Mouse (Mus musculus) induced T-regulatory cell, adult 2 months (primary cell): Measurements from ENCODE around the gene Zfyve21.

Experiments
- DNase-seq: peaks from one replicate; pipeline ENCODE4 v3.0.0-alpha.2; 2012; ENCODE audit warnings: low read depth

Gene Zfyve21

DNA sequence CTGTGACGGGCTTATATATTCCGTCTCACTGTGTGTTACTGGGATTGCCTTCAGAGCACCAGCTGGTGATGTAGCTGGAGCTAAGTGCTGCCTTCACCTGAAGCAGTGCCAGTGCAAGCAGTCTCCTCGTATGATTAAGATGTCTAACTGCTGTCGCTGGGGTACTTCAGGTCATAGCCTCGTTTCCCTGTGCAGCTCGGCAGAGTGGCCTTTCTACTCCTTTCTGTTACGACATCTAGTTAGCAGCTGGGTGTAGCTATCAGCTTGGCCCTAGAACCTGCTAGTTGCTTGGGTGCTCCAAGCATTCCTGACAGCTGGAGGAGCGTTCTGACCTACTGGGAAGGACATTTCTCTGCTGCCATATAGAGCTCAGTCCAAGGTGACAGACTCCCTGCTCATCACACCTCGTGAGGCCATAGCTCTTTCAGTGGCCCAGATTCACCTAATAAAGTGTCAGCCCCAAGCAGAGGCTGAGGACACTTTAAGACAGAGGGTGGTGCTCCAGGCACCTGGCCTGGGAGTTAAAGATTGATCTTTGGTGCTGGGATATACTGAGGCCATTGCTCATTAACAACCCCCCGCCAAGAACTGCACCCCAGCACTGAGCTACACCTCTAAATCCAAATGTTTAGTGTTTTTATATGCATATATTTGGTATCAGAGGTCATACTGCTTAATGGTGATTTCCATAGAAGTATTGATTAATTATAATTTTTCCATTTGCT, 13.3 kb upstream of the Zfyve21 start:
- DNase-seq, result no peak

DNA sequence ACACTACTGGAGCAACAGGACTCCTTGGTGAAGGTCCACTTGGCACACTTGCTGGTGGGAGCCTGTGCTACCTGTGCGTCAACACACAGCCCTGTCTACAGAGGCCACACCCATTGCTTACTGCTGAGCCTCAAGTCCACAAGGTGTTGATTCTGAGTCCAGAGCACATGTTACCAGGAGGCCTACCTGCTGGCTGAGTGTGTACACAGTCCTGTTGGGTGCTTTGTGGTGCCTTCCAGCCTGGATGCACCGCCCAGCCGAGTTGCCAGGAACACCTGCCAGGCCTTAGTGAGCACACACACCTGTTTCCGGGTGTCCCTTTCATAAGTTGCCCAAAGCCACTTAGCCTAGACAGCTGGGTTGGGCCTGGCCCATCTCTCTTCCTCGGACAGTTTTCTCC, 10.4 kb upstream of the Zfyve21 start:
- no peak for DNase-seq

DNA sequence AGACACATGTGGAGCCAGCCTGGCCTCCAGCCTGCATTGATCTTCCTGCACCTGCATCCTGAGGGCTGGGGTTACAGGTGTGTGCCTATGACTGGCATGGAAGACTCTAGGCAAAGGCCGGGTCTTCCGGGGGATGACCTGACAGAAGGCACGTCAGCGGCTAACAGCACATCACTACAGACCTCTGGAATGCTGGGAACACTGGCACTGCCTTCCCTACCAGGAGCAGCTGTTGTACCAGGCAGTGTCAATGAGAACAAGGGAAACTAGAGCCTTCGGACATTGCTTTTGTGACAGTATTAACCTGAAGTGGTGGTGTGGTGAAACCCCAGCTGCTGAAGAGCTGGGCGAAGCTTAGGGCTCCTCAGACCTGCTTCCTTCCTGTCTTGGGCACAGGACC, 5.2 kb upstream of the Zfyve21 start:
- no peak for DNase-seq

DNA sequence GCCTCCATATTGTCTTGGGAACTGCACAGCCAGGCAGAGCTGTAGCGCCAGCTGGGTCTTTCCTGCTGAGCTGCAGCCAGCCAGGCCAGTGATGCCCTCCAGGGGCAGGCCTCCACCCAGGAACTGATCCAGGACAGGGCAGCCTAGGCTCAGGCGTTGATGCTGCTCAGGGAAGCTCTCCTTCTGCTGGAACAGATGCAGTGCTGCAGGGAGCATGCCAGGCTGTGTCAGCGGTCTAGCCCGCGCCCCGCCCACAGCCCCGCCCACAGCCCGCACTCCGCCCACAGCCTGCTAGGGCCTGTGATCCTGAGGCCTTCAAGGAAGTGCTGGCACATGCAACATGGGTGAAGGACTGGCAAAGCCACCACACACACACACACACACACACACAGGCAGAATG, 4.2 kb upstream of the Zfyve21 start:
- peak; percentile 81 for DNase-seq

DNA sequence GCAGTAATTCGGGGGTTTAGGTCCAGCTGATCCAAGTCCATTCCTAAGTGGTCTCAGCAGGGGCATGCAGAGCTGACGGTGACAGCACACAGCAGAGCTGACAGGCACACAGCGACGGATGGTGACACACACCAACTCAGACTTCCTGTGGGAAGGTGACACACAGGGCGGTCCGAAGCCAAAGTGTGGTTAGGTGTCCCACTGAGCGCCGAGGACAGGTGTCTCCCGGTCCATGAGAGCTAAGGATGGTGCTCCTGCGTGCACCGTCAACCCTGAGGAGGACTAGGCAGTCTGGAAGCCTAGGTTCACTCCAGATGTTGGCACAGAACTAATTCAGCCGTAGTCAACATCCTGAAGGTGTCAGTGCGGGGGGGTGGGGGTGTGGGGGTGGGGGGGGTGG, 1.9 kb upstream of the Zfyve21 start:
- peak; percentile 14 for DNase-seq

DNA sequence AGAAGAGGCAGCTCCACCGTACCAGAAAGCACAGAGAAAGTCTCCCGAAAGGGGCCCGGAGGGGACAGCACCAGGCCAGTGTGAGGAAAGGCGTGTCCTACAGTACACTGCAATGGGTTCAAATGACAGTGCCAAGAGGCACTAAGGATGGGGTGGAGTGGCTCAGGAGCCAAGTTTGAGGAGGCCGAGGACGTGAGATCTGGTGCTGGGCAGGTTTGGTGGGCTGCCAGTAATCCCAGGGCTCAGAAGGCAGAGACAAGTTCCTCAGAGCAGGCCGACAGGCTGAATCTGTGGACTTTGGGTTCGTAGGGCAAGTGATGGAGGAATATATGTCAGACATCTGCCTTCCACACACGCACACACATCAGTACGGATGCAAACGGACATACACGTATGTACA, 1.4 kb upstream of the Zfyve21 start:
- DNase-seq, result peak; percentile 14

DNA sequence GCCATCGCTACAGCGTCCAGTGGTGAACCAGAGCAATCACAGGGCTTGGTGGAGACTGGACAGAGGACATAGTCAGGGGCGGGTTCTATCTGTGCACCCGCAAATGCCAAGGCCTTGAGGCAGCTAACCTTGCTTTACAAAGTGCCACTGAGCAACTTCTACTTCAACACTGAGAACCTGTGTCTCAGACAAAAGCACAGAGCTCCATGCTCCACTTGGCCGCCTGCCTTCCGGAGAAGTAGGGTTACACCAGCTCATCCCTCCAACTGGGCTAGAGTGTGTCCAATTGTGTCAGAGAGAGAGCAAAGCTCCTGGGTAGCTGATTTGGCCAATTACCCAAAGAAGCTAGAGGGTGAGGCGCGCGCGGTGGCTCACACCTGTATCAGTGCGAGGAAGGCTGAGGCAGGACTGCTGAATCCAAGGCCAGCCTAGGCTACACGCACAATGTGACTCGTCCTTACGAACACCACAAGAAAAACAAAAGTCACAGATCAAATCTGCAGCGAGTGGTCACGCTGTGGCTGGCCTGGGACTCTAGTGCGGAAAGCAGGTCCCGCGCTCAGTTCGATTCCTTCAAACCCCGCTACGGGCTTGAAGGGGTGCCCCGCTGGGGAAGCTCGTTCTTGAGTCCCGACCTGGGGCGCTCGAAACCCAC, 732 bp upstream of the Zfyve21 start:
- DNase-seq, result no peak

DNA sequence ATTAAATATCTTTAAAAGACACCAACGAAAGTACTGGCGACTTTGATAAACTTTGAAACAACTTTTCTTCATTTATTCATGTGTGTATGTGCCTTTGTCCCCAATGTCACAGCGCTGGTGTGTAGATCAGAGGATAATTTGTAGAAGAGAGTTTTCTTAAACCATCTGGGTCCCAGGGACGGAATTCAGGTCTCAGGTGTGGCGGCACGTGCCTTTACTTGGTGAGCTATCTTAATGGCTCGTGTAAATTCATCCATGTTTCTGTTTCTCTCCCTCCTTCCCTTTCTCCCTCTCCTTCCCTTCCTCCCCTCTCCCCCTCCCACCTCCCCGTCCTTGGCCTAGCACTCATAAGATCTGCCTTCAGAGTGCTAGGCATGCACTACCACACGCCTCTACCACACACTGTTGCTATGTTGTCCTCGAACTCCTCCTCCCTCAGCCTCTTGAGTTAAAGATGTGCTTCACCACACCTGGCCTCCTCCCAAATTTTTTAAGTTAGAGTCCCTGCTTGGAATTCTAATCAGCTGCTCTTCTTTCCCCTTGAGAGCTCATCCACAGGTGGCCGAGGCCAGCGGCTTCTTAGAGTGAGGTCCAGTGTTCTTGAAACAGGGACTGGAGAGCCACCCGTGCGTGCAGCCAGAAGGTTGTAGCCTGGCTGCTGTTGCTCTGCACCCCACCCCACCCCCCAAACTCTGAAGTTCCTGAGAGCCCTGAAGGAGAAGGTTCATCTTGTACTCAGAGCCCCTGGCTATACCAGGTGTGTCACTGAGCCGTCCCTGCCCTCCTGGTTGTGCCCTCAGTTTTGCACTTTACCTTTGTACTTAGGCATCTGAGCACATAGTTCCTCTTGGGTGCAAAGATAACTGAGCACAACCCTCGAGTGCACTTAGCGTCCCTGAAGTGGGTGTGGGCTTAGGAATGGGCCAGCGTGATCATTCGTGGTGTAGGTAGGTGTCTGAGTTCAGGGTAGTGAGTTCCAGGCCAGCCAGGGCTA, 1.1 kb downstream of the Zfyve21 start:
- no peak for DNase-seq

DNA sequence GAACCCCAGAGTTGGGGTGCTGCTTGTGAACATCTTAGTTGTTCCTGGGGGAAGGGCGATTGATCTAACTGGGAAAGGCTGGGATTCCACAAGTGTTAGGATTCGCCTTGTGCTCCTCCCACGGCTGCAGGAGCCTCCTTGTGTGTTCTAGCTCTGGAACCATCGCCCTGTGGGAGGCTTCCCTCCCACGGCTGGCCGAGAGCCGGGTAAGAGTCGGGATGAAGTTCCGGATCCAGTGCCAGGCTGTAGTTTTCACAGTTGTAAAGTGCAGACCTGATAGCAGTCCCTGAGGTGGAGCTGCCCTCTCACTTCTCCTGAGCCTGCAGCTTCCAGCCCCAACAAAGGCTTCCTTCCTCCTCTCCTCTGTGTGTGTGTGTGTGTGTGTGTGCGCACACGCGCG, 2.6 kb downstream of the Zfyve21 start:
- no peak for DNase-seq

DNA sequence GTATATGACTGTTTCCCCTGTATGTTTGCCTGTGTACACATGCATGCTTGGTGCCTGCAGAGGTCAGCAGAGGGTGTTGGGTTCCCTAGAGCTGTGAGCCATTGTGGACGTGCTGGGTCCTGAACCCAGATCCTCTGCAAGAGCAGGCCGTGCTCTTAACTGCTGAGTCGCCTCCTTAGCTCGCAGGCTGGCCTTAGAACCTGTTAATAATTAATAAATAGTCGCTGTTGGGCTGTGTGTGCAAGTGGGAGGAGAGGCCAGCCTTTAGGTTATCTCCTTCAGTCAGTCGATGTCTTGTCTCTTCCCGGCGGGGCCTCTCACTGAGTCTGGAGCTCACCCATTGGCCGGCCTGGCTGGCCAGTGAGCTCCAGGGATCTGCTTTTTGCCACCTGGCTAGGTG, 3.0 kb downstream of the Zfyve21 start:
- no peak for DNase-seq

DNA sequence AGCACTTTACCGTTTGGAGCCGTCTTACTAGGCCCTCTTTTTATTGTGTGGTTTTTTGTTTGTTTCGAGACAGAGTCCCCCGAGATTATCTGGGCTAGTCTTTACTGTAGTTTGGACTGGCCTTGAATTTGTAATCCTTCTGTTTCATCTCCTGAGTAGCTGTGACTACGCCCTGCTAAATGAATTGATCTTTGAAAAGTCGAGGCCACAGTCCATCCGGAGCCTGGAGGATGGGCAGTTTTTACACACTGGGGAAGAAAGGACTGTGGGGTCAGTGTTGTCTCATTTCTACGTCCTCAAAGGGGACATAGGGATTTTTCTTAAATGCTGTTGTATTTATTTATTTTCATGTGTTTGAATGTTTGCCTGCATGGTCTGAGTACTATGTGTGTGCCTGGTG, 4.0 kb downstream of the Zfyve21 start:
- no peak for DNase-seq

DNA sequence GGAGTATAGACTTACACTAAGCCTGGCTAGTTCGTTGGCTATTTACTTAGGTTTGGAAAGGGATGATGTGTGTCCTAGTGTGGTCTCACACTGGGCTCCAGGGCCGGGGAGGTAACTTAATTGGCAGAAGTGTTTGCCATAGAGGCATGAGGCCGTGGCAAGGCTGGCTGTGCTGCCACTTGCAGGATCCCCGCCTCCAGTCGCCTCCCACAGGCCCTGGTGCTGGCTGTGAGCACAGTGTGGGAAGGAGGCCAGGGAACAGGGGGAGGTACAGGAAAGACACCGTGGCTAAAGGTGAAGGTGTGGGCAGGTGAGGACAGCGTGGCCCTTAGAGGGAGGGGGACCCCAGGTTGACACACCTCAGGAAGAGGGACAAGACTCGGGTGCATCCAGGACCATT, 6.0 kb downstream of the Zfyve21 start:
- DNase-seq, result no peak

DNA sequence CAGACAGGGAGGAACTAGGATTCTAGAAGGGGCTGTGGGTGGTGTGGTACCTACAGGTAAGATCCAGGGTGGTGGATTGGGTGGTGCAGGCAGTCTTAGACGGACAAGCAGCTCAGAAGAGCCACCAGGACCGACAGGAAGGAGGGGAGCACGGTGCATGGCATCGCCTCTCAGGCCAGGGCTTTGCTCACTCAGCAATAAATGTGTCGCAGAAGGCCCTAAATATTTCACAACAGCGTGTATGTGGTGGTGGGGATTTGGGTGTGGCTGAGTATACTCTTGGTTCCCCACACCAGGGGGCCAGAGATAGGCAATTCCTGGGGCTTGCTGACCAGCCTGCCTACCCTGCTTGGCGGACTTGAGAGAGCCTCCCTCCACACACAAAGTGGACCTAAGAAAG, 6.7 kb downstream of the Zfyve21 start:
- DNase-seq, result no peak

DNA sequence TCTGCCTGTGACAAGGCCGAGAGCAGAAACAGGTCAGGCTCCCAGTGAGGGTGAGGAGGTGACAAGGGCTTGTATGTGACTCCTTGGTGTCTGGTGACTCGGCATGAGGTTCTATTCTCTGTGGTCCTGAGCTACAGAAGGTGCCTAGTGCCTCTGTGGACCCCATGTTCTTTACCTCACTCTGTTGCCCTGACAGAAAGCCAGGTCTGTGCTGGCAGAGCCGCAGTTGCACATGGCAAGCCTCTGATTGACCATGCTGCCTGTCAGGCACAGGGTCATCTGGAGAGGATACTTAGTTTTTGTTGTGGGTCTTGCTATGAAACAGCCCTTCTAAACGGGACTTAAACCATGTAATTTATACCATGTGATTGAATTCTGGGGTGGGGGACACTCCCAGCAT, 8.0 kb downstream of the Zfyve21 start:
- no peak for DNase-seq

DNA sequence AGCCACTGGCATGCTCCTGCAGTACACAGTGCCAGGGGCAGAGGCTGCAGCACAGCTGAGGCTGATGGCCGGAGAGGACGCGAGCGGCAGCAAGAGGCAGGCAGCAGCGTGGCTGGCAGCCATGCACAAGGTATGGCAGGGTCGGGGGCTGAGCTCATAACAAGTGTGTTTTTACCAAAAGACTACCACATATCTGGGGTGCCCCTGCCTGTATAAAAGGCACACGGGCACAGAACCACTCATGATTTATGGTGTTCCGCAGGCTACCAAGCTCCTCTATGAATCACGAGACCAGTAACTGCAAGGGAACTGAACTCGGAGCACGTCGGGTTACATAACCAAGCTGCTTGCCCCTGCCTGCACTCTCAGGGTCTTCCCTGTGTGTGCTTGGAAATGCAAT, 13.6 kb downstream of the Zfyve21 start:
- DNase-seq, result no peak

DNA sequence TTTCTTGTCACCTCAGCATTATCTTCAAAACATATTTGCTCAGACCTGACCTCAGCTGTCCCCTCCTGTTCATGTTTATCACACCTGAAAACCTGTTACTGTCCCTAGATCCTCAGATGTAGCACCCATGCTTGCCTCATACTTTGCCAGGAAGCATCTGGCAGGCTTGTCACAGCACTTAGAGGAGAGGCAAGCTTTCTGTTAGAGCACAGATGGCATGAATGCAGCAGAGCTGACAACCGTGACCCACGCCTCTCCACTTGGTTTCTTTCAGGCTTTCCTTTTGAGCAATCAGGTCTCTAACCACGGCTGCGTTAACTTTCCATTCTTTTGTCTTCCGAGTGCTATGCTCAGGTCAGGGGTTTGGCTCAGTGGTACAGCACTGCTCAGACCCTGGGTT, 15.5 kb downstream of the Zfyve21 start:
- DNase-seq, result no peak

DNA sequence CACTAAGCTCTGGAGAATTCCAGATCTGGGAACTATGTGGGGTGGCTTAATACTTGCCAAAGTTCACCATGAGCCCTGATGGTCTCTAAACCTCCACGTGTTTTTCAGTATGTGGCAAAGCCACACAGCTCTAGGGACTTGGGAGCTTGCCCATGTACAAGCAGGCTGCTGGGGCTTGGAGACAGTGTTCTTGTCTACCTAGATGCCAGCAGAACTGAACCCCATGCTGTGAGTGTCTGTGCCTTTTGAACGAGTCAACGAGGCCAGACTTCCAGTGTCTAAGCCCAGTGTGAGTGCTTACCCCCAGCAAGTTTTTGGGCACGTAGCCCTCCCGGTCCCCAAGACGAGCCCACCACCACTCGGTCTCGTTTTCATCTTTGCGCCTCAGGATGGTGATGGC, 16.0 kb downstream of the Zfyve21 start:
- no peak for DNase-seq

DNA sequence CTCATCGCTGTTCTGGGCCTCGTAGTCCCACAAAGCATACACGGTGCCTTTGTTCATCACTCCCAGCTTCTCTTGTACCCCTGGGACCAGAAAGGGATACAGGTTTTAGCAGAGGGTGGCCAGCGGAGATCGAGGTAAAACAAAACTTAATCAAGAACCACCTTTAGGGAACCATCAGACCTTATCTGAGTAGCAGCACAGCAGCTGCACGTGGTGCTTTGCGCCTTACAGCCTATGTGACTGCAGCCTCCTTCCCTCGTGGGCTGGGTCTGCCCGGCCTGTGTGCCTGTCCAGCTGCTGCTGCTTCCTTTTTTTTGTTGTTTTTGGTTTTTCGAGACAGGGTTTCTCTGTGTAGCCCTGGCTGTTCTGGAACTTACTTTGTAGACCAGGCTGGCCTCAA, 16.4 kb downstream of the Zfyve21 start:
- DNase-seq, result no peak

DNA sequence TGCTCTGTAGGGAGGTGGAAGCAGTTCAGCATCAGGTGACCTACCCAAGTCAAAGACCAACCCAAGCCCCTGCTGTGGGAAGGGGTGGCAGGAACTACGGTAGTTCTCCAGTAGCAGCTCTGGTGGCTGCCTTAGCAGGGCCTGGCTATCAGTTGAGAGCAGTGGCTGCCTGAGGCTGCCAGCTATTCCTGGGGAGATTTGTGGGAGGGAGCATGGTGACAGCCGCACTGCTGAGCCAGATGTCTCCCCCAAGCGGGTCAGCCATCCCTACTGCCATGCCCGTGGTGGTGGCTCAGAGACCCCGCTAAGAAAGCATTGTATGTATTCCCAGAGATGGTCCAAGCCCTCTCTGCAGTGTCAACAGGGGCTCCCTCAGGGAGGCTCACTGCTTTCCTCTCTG, 18.7 kb downstream of the Zfyve21 start:
- no peak for DNase-seq

DNA sequence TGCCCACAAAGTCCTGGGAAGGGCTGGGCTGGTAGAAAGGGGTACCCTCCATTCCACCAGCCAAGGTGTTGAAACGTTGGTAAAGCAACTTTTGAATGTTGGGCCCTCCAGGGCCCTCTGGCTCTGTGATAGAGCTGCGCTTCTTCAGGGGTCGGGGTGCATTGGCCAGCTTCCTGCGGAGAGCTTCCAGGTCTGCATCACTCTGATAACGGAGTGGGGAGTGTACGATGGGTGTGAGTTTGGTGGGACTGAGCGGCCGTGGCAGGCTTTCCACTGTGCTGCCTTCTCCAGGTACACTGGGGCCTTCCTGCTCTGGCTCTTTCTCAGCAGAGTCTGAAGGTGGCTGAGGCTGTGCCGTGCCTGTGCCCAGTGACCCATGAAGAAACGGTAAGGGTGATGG, 19.5 kb downstream of the Zfyve21 start:
- no peak for DNase-seq

DNA sequence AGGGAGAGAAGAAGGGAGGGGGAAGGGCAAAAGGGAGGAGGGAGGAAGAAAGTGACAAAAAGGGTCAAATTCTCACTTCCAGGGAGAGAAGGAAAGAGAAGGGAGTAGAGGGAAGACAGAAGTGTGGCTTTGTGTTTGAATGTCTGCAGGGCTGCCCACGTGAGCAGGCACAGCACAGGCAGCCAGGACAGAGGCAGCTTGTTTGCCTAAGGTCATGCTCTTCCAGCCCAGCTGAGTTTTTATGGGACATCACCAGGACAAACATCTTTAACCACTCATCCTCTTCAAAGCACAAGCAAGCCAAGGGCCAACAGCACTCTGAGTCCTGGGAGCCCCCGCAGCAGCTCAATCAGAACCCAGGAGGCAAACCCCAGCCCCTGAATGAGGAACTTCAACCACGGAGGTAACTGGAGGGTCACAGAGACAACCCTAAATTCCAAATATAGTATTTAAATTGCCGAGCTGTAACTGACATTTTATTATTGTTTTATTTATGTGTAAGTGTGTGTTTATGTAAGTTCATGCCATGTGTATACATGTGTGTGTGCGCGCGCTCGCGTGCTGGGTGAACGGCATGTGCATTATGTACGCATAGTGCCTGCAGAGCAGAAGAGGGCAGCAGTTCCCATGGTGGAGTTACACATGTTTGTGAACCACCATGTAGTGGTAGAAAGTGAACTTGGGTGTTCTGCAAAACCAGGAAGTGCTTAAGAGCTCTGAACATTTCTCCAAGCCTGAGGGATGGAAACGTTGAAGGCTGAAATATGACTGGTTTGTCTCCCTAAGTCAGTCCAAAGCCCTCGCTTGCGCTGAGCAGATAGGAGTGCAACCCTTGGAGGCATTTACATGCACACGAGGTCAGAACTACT, 28.8 kb downstream of the Zfyve21 start:
- DNase-seq, result no peak

DNA sequence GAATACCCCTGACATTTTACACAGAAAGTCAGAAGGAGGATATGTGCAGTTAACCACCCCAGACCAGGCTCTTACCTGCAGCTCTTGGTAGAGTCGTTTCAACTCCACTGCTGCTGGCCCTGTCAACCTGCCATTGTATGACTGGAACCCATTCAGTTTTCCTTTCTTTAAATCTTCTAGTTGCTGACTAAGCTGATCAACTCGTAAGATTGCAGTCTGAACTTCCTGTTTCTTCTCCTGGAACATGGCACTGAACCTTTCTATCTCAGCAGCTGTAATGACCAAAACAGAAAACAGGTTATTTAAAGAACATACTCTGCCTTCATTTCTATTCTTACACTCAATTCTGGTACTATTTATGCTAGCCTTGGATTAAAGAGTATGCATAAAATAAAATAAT, 29.5 kb downstream of the Zfyve21 start:
- no peak for DNase-seq
